8 mouse cellular contexts compared by ENCODE assay signal in the genomic region with DNA sequence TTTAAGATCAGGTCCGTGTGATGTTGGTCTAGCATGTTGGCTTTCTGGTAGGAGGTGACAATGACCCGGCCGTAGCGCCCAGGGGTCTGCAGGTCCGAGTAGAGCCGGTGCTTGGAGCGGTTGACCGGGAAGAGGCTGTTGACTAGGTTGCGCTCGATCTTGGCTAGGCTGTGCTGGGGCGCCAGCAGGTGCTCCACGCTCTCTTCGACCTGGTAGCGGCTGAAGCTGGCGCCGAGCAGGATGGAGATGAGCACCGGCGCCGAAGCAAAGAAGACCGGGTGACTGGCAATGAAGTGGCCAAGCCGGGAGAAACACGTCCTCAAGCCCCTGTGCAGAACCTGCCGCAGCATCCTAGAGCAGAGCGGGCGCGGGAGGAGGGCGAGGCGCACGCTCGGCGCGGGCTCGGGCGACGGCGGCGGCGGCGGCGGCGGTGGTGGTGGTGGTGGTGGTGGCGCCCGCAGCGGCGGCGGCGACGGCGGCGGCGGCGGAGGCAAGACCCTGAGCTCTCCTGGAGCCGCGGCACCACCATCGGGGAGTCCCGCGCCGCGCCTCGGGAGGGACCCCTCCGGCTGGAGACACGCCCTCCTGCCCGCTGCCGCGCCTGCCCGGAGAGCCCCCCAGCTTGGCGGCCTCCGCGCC. TPM values are rescaled to one million over a fixed set of nuclear protein-coding genes. Genes with fewer than 3 reads are reported as not detected.
DNase-seq lines count a peak whose midpoint lies in the region; ATAC-seq and TF ChIP-seq lines count a peak whose summit lies in the region.

No protein-coding gene starts in this region.

- H3K9ac ChIP-seq in hindbrain, embryonic 15.5 days: peak overlapping the region; percentile 54
- no peak overlapping the region for H3K9ac ChIP-seq in limb, embryonic 15.5 days

- WGBS in hindbrain, embryonic 15.5 days: 15% methylated on average over 33 of the region's 69 CpGs
- WGBS in limb, embryonic 15.5 days: 17% methylated on average over 28 of the region's 69 CpGs
- WGBS in olfactory bulb, adult 2 months: 34% methylated on average over 57 of the region's 69 CpGs

- no peaks in the 10 kb centered on the region for H3K79me3 ChIP-seq in C2C12 (ENCODE audit: low read depth)

- peak overlapping the region; percentile 60 for H3K27ac ChIP-seq in cortical plate, adult 2 months (ENCODE audit: insufficient read depth, low read length)
- H3K27ac ChIP-seq in hindbrain, embryonic 15.5 days (replicated peaks): peak overlapping the region; percentile 83
- no peak overlapping the region for H3K27ac ChIP-seq in limb, embryonic 15.5 days
- peak overlapping the region; percentile 44; the same call in 1 of the 2 replicates for H3K27ac ChIP-seq in olfactory bulb, adult 2 months (ENCODE audit: insufficient read depth, low read depth, low read length)

- H3K4me3 ChIP-seq in C2C12 (ENCODE audit: insufficient read depth, poor library complexity, severe bottlenecking): no peak overlapping the region
- peak overlapping the region; percentile 80 for H3K4me3 ChIP-seq in cortical plate, adult 2 months (ENCODE audit: insufficient read depth, low read length)
- peak overlapping the region; percentile 56 for H3K4me3 ChIP-seq in hindbrain, embryonic 15.5 days
- peak overlapping the region; percentile 46 for H3K4me3 ChIP-seq in limb, embryonic 15.5 days
- peak overlapping the region; percentile 68 for H3K4me3 ChIP-seq in olfactory bulb, adult 2 months (ENCODE audit: insufficient read depth, low read depth, low read length)

- peak; percentile 67 for ATAC-seq in hindbrain, embryonic 15.5 days (ENCODE audit: low FRiP score, low read depth)
- no peak for ATAC-seq in limb, embryonic 15.5 days (ENCODE audit: insufficient number of reproducible peaks, low FRiP score, low TSS enrichment, low read depth)

- H3K36me3 ChIP-seq in C2C12 (ENCODE audit: control insufficient read depth, insufficient read depth): no peaks in the 10 kb centered on the region
- no peaks in the 10 kb centered on the region for H3K36me3 ChIP-seq in hindbrain, embryonic 15.5 days
- no peaks in the 10 kb centered on the region for H3K36me3 ChIP-seq in limb, embryonic 15.5 days

- no peak for TF ChIP-seq POLR2A in cortical plate, adult 2 months (IDR thresholded peaks at IDR 0.05; ENCODE audit: extremely low read depth, insufficient read depth, low read length)
- TF ChIP-seq POLR2A in olfactory bulb, adult 2 months (IDR thresholded peaks at IDR 0.05; ENCODE audit: insufficient read depth, low read depth, low read length): no peak

- H3K27me3 ChIP-seq in C2C12 (ENCODE audit: control insufficient read depth, insufficient read depth, insufficient read length): no peaks in the 10 kb centered on the region
- H3K27me3 ChIP-seq in hindbrain, embryonic 15.5 days: no peaks in the 10 kb centered on the region
- peaks cover 41% of the 10 kb centered on the region for H3K27me3 ChIP-seq in limb, embryonic 15.5 days

- DNase-seq in adrenal gland, postnatal 25 days: peak; percentile 3
- no peak for DNase-seq in adrenal gland, postnatal 10 days
- DNase-seq in thymus, adult 18-20 months: no peak

- peak overlapping the region; percentile 73 for H3K4me2 ChIP-seq in hindbrain, embryonic 15.5 days
- peak overlapping the region; percentile 82 for H3K4me2 ChIP-seq in limb, embryonic 15.5 days

- no peaks in the 10 kb centered on the region for H3K9me3 ChIP-seq in hindbrain, embryonic 15.5 days
- H3K9me3 ChIP-seq in limb, embryonic 15.5 days: no peaks in the 10 kb centered on the region

- no peaks in the 10 kb centered on the region for H3K79me2 ChIP-seq in C2C12 (ENCODE audit: control insufficient read depth, insufficient read depth)

- peak overlapping the region; percentile 3 for H3ac ChIP-seq in C2C12 (ENCODE audit: control insufficient read depth, insufficient read length, low read depth)

- no peak for TF ChIP-seq CTCF in C2C12 (IDR thresholded peaks at IDR 0.05; ENCODE audit: control insufficient read depth, insufficient read depth, insufficient read length)
- no peak for TF ChIP-seq CTCF in cortical plate, adult 2 months (IDR thresholded peaks at IDR 0.05; ENCODE audit: extremely low read depth, insufficient read depth, low read length)
- no peak for TF ChIP-seq CTCF in olfactory bulb, adult 2 months (IDR thresholded peaks at IDR 0.05; ENCODE audit: insufficient read depth, low read depth, low read length)

- H3K4me1 ChIP-seq in cortical plate, adult 2 months (ENCODE audit: control insufficient read depth, insufficient read depth, low read length): no peaks in the 10 kb centered on the region
- no peaks in the 10 kb centered on the region for H3K4me1 ChIP-seq in hindbrain, embryonic 15.5 days (replicated peaks)
- peaks cover 16% of the 10 kb centered on the region for H3K4me1 ChIP-seq in limb, embryonic 15.5 days
- H3K4me1 ChIP-seq in olfactory bulb, adult 2 months (ENCODE audit: control insufficient read depth, insufficient read depth, low read length): peaks cover 4% of the 10 kb centered on the region; the same call in 1 of the 2 replicates

TF ChIP-seq in C2C12, 6 proteins besides CTCF, POLR2A, EP300 and RAD21:
- TF ChIP-seq MAX (IDR thresholded peaks at IDR 0.05) (no peak), USF1 (IDR thresholded peaks at IDR 0.05; ENCODE audit: low read depth) (no peak), FOSL1 (IDR thresholded peaks at IDR 0.05; ENCODE audit: insufficient read depth, low read length, poor library complexity, severe bottlenecking) (no peak), MYOD1 (IDR thresholded peaks at IDR 0.05; ENCODE audit: control insufficient read depth, insufficient read length, low read depth) (no peak), MYOG (IDR thresholded peaks at IDR 0.05; ENCODE audit: control insufficient read depth, extremely low read depth, insufficient read length) (no peak), CEBPB (IDR thresholded peaks at IDR 0.05; ENCODE audit: low read depth) (no peak)
TF ChIP-seq in C2C12: peak in this region for 0.

RNA-seq across cellular contexts. Expression of gene Ptchd1, which starts 0.5 kb away (rescaled TPM):
- not detected in 2 replicates for total RNA-seq in adrenal gland, postnatal 25 days (2021)
- total RNA-seq in adrenal gland, postnatal 10 days (2021): 1 to 10 TPM in 1 of 2 experiments, under 1 TPM in 1; 0.48 to 1.2 TPM
- 0.53 TPM for polyA plus RNA-seq in C2C12 (2012; fragmentation: generic; extraction: Trizol)
- polyA plus RNA-seq in cortical plate, adult 2 months (2012; rRNA removed): 5.6 and 6.6 TPM in 2 replicates
- polyA plus RNA-seq in hindbrain, embryonic 15.5 days (2015; fragmentation: Nextera tagmentation; extraction: Ambion mirVana): 14.4 and 16.2 TPM in 2 replicates
- polyA plus RNA-seq in limb, embryonic 15.5 days (2015; fragmentation: Nextera tagmentation; extraction: Ambion mirVana): 1.3 TPM in 2 replicates
- polyA plus RNA-seq in olfactory bulb, adult 2 months (2012; ENCODE audit: insufficient read depth, insufficient read length, low replicate concordance, missing spikeins): not detected in 2 replicates

RNA-seq across cellular contexts. Expression of gene Gm15155, which starts 1.5 kb away (rescaled TPM):
- not detected in 2 replicates for total RNA-seq in adrenal gland, postnatal 25 days (2021)
- total RNA-seq in adrenal gland, postnatal 10 days (2021): not detected
- polyA plus RNA-seq in C2C12 (2012; fragmentation: generic; extraction: Trizol): not detected
- polyA plus RNA-seq in cortical plate, adult 2 months (2012; rRNA removed): 0.17 and 0.27 TPM in 2 replicates
- 0.39 and 0.63 TPM in 2 replicates for polyA plus RNA-seq in hindbrain, embryonic 15.5 days (2015; fragmentation: Nextera tagmentation; extraction: Ambion mirVana)
- polyA plus RNA-seq in limb, embryonic 15.5 days (2015; fragmentation: Nextera tagmentation; extraction: Ambion mirVana): not detected in 2 replicates
- not detected in 2 replicates for polyA plus RNA-seq in olfactory bulb, adult 2 months (2012; ENCODE audit: insufficient read depth, insufficient read length, low replicate concordance, missing spikeins)
